Mouse (Mus musculus) bone marrow, adult 2 months (tissue): ENCODE data around the gene Slc16a8. TPM values are rescaled to one million over a fixed set of nuclear protein-coding genes. Genes with fewer than 3 reads are reported as not detected.

Experiments used
- H3K27ac ChIP-seq: fragments of 200-500 bp; 2 replicates; pipeline ENCODE4 v1.5.1; 2012; ENCODE audit warnings: low read depth, mild to moderate bottlenecking, control low read depth, inconsistent platforms, low read length; ENCODE audit not compliant: control insufficient read depth, poor library complexity, insufficient read depth
- H3K4me1 ChIP-seq: fragments of 200-500 bp; 2 replicates; pipeline ENCODE4 v1.6.1; 2011; ENCODE audit warnings: low read length; ENCODE audit not compliant: control insufficient read depth, insufficient read depth
- H3K4me3 ChIP-seq: fragments of 200-500 bp; replicated peaks from 2 replicates; pipeline ENCODE3; 2011; ENCODE audit warnings: mild to moderate bottlenecking, low read depth, low read length, control low read depth; ENCODE audit not compliant: control insufficient read depth
- CTCF ChIP-seq: fragments of 200-500 bp; IDR thresholded peaks from 2 replicates; pipeline ENCODE4 v1.5.1; 2011; ENCODE audit warnings: low read length, control low read depth; ENCODE audit not compliant: control insufficient read depth, insufficient read depth
- POLR2A ChIP-seq: fragments of 200-500 bp; IDR thresholded peaks from 2 replicates; pipeline ENCODE4 v1.6.1; 2011; ENCODE audit warnings: low read depth, mild to moderate bottlenecking, control low read depth, low read length, borderline replicate concordance; ENCODE audit not compliant: control insufficient read depth
- WGBS: fragments of 180-500 bp; shearing (Covaris S2); methylation state at CpG from one replicate; pipeline ENCODE4 v1.1.7; 2018; 5-methylcytosine and 5-hydroxymethylcytosine counted together
- polyA plus RNA-seq: library from polyadenylated mRNA; stranded (reverse); fragments of >200 nt; gene quantifications from 2 replicates; pipeline ENCODE4 v1.2.4, GENCODE M21; 2011; ENCODE audit warnings: low replicate concordance; ENCODE audit not compliant: missing spikeins, insufficient read depth, insufficient read length

The Slc16a8 gene
- polyA plus RNA-seq, 1 experiment = not detected

- no peak for TF ChIP-seq POLR2A
- no peak for TF ChIP-seq CTCF
- Histone ChIP-seq H3K4me1 (no peaks in the 10 kb centered on the region), H3K4me3 (no peak overlapping the region), H3K27ac (no peak overlapping the region)
- 59% methylated on average over 3 of the region's 3 CpGs for WGBS
Measured at GRCm38 (mm10) chr15:79216191-79216590, 38.4 kb downstream of the Slc16a8 start.

GRCm38 (mm10) chr15:79213591-79213990, 41.0 kb downstream of the Slc16a8 start:
- 80% methylated on average over 6 of the region's 6 CpGs for WGBS
- no peak for TF ChIP-seq CTCF
- no peak for TF ChIP-seq POLR2A
- no peaks in the 10 kb centered on the region for H3K4me1 ChIP-seq
- H3K27ac ChIP-seq = no peak overlapping the region
- no peak overlapping the region for H3K4me3 ChIP-seq

DNA sequence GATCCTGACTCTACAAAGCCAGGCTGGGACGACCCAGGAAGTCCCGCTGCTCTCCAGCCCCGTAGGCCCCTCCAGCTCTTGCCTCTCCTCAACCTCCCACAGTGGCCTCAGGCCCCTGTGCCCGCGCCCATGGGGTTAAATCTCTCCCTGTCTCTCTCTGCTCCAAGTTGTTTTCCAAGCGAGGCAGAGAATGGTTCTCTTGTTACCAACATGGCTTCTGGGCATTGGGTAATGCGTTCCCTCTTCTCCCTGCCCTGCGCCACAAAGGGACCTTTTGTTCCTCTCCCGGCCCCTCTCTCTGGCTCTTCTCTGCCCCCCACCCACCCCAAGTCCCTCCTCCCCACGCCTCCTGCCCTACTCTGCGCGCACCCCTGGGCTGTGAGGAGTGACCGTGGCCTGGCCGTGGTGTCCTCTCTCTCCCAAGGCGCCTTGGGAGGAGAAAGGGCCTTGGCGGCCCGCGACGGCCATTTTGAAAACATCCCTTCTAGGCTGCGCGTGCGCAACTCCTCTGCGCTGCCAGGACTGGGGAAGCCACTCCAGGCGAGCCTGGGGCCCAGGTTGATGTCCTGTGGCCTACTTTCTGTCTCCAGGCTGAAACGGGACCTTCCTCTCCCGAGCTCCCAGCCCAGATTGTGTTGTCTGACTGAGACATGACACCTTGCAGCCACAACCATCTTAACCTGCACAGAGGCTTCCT, 41.7 kb downstream of the Slc16a8 start:
- H3K4me1 ChIP-seq = no peaks in the 10 kb centered on the region
- TF ChIP-seq CTCF (no peak), POLR2A (no peak)
- no peak overlapping the region for H3K27ac ChIP-seq
- no peak overlapping the region for H3K4me3 ChIP-seq
- WGBS = 87% methylated on average over 26 of the region's 26 CpGs

DNA sequence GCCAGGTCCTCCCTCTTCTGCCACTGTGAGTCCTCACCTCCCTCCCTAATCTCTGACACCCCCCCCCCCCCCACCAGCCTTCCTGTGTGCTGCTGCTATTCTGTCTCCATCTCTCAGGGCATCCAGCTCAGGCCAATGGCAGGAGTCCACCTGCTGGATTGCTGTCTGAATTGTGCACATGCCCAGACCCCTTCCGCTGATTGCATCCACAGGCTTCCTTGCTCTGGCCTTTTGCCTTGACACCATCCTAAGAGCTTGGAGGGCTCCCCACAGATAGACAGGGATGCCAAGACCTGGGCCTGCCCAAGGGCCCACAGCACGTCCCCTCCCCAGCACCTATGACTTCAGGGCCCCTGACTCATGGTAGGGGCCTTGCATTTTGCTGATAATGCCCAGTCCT, 44.2 kb downstream of the Slc16a8 start:
- 91% methylated on average over 2 of the region's 2 CpGs for WGBS

DNA sequence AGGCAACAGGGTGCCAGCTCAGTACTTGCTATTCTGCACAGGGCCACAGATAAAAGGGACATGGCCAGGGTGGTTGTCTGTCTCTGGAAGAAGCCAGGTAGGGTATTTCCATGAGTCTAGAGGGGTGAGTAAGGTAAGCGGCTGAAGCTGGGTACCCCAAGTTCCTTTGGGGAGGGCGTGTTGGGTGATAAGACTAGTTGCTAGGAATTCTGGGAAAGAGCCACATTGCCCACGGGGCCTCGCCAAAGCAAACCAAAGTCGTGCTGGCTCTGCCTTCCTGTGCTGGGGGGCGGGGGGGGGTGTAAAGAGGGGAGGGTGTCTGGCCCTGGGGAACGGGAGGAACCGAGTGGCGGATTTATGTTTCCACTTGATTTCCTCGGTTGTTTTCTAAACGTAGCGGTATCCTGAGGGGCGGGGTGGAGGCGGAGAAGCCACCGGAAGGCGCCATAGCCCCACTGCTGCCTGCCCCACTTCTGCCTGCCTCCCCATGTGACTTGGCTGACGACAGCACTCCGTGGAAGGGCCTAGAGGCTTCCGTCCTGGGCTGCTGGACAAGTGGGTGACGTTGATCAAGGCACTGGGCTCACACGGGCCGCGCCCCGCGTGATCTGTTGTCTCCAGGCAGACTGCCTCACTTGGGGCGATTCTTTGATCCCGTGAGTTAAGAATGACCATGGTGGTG, 45.7 kb downstream of the Slc16a8 start:
- peak overlapping the region; percentile 45 for H3K4me3 ChIP-seq
- 28% methylated on average over 27 of the region's 27 CpGs for WGBS
- H3K4me1 ChIP-seq = no peaks in the 10 kb centered on the region
- peak; percentile 64; the same call in 1 of the 2 replicates for TF ChIP-seq POLR2A
- no peak for TF ChIP-seq CTCF
- peak overlapping the region; percentile 41; the same call in 1 of the 2 replicates for H3K27ac ChIP-seq

More for the DNA sequence above, 44.2 kb downstream of the Slc16a8 start:
- TF ChIP-seq CTCF (no peak), POLR2A (no peak)
- Histone ChIP-seq H3K27ac (no peak overlapping the region), H3K4me1 (no peaks in the 10 kb centered on the region), H3K4me3 (no peak overlapping the region)

- H3K4me1 ChIP-seq = no peaks in the 10 kb centered on the region
- H3K4me3 ChIP-seq = no peak overlapping the region
- WGBS = 72% methylated on average over 6 of the region's 6 CpGs
- no peak overlapping the region for H3K27ac ChIP-seq
- no peak for TF ChIP-seq CTCF
- no peak for TF ChIP-seq POLR2A
Measured at GRCm38 (mm10) chr15:79208211-79208610, 46.4 kb downstream of the Slc16a8 start.

DNA sequence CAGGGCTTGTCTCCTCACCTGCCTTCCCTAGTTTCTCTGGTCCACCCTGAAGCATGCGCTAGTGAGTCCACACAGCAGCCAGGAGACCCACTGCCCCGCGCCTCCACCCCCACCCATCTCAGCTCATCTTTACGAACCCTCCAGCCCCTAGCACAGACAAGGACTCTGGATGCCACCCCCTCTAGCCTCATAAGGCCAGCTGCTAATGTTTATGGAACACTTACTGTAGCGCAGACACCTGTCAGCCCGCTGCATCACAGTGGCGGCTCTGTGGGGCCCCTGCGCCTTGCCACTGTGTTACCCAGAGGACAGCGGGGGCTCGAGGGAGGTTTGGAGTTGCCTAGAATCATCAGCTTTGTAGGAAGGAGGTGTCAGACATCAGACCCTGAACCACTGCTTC, 52.0 kb downstream of the Slc16a8 start:
- no peak for TF ChIP-seq CTCF
- TF ChIP-seq POLR2A = no peak
- no peaks in the 10 kb centered on the region for H3K4me1 ChIP-seq
- 77% methylated on average over 10 of the region's 10 CpGs for WGBS
- H3K27ac ChIP-seq = no peak overlapping the region
- H3K4me3 ChIP-seq = no peak overlapping the region

- H3K27ac ChIP-seq = no peak overlapping the region
- 37% methylated on average over 13 of the region's 13 CpGs for WGBS
- H3K4me3 ChIP-seq = no peak overlapping the region
- TF ChIP-seq POLR2A (no peak), CTCF (no peak)
- no peaks in the 10 kb centered on the region for H3K4me1 ChIP-seq
Measured at GRCm38 (mm10) chr15:79201491-79202150, 52.9 kb downstream of the Slc16a8 start.

Other genes with a start within 250 kb of the Slc16a8 start
- gene H1f0, start 226.3 kb downstream of the Slc16a8 start, polyA plus RNA-seq = 30.4 and 32.4 TPM in 2 replicates
- gene Galr3, start 212.9 kb downstream of the Slc16a8 start, polyA plus RNA-seq = not detected in 2 replicates
- 27.1 and 43.4 TPM in 2 replicates for gene Ankrd54, start 191.9 kb downstream of the Slc16a8 start, polyA plus RNA-seq
- gene Eif3l, start 179.6 kb downstream of the Slc16a8 start, polyA plus RNA-seq = 60.7 and 112 TPM in 2 replicates
- gene Micall1, start 145.9 kb downstream of the Slc16a8 start, polyA plus RNA-seq = 4.8 and 20.7 TPM in 2 replicates
- gene Polr2f, start 113.8 kb downstream of the Slc16a8 start, polyA plus RNA-seq = 72.8 and 74.0 TPM in 2 replicates
- gene 1700088E04Rik, start 113.5 kb downstream of the Slc16a8 start, polyA plus RNA-seq = not detected in 2 replicates
- gene Sox10, start 89.5 kb downstream of the Slc16a8 start, polyA plus RNA-seq = not detected in 2 replicates
- 6.2 and 13.6 TPM in 2 replicates for gene Pick1, start 25.6 kb downstream of the Slc16a8 start, polyA plus RNA-seq
- not detected in 2 replicates for gene Gm49486, start 25.4 kb downstream of the Slc16a8 start, polyA plus RNA-seq
- not detected in 2 replicates for gene Baiap2l2, start 30.8 kb upstream of the Slc16a8 start, polyA plus RNA-seq
- gene Pla2g6, start 73.6 kb upstream of the Slc16a8 start, polyA plus RNA-seq = 8.3 and 13.0 TPM in 2 replicates
- gene Maff, start 91.9 kb upstream of the Slc16a8 start, polyA plus RNA-seq = 0.50 and 3.6 TPM in 2 replicates
- gene Tmem184b, start 148.8 kb upstream of the Slc16a8 start, polyA plus RNA-seq = 4.9 and 19.1 TPM in 2 replicates
- gene Csnk1e, start 200.8 kb upstream of the Slc16a8 start, polyA plus RNA-seq = 12.3 and 34.2 TPM in 2 replicates